Mouse (Mus musculus) midbrain, postnatal 0 days (tissue): ENCODE measurements around the gene Gm42417. TPM values are rescaled to one million over a fixed set of nuclear protein-coding genes. Genes with fewer than 3 reads are reported as not detected.
A peak's percentile ranks its signal among the peaks of the same experiment; 100 is the strongest.

Experiments used
- ATAC-seq: fragments of 200-750 bp; cut with Nextera tagmentation; 2 replicates; pipeline ENCODE4 v1.8.0; 2017; ENCODE audit warnings: moderate number of reproducible peaks, mild to moderate bottlenecking, moderate TSS enrichment, moderate library complexity; ENCODE audit not compliant: low FRiP score
- DNase-seq: peaks from one replicate; pipeline ENCODE4 v3.0.0-alpha.2; 2015; ENCODE audit warnings: low spot score
- H3K27ac ChIP-seq: fragments of 300-500 bp; sonication (generic); 2 replicates; pipeline ENCODE4 v1.5.1; 2014; ENCODE audit warnings: low read depth, mild to moderate bottlenecking, low read length, mixed read lengths
- H3K27me3 ChIP-seq: fragments of 300-500 bp; sonication (generic); 2 replicates; pipeline ENCODE4 v1.6.1; 2014; ENCODE audit warnings: low read length, control low read depth, mixed read lengths; ENCODE audit not compliant: insufficient read depth
- H3K36me3 ChIP-seq: fragments of 300-500 bp; sonication (generic); 2 replicates; pipeline ENCODE4 v1.6.1; 2014; ENCODE audit warnings: low read length, control low read depth, mixed read lengths; ENCODE audit not compliant: insufficient read depth
- H3K4me1 ChIP-seq: fragments of 300-500 bp; sonication (generic); 2 replicates; pipeline ENCODE4 v1.6.1; 2014; ENCODE audit warnings: mild to moderate bottlenecking, control low read depth, antibody characterized with exemption, low read length, mixed read lengths; ENCODE audit not compliant: insufficient read depth
- H3K4me2 ChIP-seq: fragments of 300-500 bp; sonication (generic); 2 replicates; pipeline ENCODE4 v1.6.1; 2014; ENCODE audit warnings: low read depth, mild to moderate bottlenecking, low read length, mixed read lengths; ENCODE audit not compliant: poor library complexity, severe bottlenecking
- H3K4me3 ChIP-seq: fragments of 300-500 bp; sonication (generic); 2 replicates; pipeline ENCODE4 v1.5.1; 2014; ENCODE audit warnings: low read depth, mild to moderate bottlenecking, low read length, moderate library complexity
- H3K9ac ChIP-seq: fragments of 300-500 bp; sonication (generic); replicated peaks from 2 replicates; pipeline ENCODE4 v1.6.1; 2014; ENCODE audit warnings: mild to moderate bottlenecking, low read length, moderate library complexity, mixed read lengths; ENCODE audit not compliant: poor library complexity, severe bottlenecking
- H3K9me3 ChIP-seq: fragments of 300-500 bp; sonication (generic); 2 replicates; pipeline ENCODE4 v1.6.1; 2016; ENCODE audit warnings: low read length, control low read depth
- CTCF ChIP-seq: IDR thresholded peaks from 2 replicates; pipeline ENCODE4 v1.5.1; 2016; ENCODE audit warnings: antibody characterized with exemption, mild to moderate bottlenecking
- WGBS: fragments of 180-500 bp; shearing (Covaris S2); extraction: QIAGEN DNeasy Blood & Tissue Kit; methylation state at CpG from one replicate; pipeline ENCODE4 v1.1.7; 2014; 5-methylcytosine and 5-hydroxymethylcytosine counted together
- polyA plus RNA-seq: library from polyadenylated mRNA; unstranded; fragments of >200 nt; fragmentation: Nextera tagmentation; extraction: Ambion mirVana; gene quantifications from 2 replicates; pipeline ENCODE4 v1.2.1, GENCODE M21; 2015
- total RNA-seq: library from RNA; depleted of rRNA; stranded (reverse); fragments of >200 nt; gene quantifications from 2 replicates; pipeline ENCODE4 v1.2.3, GENCODE M21; 2014

The Gm42417 gene
- total and polyA plus RNA-seq, 2 experiments from 2014 or later, result 0.42 TPM; not detected in 1

DNA sequence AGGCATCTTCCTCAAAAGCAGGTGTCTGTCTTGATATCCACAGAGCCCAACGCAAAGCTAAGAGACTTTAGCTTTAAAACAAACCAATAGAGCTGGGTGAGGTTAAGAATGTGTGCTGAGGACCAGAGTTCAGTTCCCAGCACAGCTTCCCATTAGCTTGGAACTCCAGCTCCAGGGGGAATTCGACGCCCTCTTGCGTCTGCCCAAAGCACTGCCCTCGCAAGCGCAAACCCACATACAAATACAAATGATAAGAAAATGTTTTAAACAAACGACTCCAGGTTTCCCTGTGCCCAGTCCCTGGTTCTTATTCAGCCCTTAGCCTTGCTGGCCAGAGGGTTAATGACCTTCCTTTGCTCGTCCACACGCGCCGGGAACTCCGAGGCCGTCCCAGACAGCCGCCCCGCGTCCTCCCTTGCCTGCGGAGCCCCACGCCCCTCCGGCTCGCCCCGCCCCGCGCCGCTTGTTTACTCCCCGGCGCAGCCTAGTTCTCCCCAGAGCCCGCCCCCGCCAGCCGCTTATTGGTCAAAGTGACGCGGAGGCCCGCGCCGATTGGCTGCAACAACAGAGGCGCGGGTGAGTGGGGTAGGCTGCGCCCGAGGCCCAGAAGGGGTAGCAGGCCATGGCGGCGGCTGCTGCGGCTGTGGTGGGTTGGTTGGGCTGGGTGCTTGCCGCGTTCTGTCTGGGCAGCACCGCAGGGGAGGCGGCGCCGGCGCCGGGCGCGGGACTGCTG is 27.8 kb downstream of the Gm42417 start, which contains the start of gene Cnnm3:
Cnnm3 (plus strand) TSS at position 579 of the 733 bp plus-strand sequence.
- DNase-seq, result peak; percentile 98
- H3K36me3 ChIP-seq, result peaks cover 8% of the 10 kb centered on the region; the same call in 1 of the 2 replicates
- H3K9me3 ChIP-seq, result no peaks in the 10 kb centered on the region
- peak; percentile 62 for TF ChIP-seq CTCF
- peak; percentile 97 for ATAC-seq
- H3K4me3 ChIP-seq, result peak within 1 kb of the TSS; percentile 91
- H3K27me3 ChIP-seq, result no peaks in the 10 kb centered on the region
- peak within 1 kb of the TSS; percentile 76 for H3K9ac ChIP-seq
- WGBS, result 1% methylated on average over 50 of the region's 51 CpGs
- peaks cover 15% of the 10 kb centered on the region for H3K4me1 ChIP-seq
- peak within 1 kb of the TSS; percentile 93 for H3K27ac ChIP-seq
- peak within 1 kb of the TSS; percentile 82 for H3K4me2 ChIP-seq

DNA sequence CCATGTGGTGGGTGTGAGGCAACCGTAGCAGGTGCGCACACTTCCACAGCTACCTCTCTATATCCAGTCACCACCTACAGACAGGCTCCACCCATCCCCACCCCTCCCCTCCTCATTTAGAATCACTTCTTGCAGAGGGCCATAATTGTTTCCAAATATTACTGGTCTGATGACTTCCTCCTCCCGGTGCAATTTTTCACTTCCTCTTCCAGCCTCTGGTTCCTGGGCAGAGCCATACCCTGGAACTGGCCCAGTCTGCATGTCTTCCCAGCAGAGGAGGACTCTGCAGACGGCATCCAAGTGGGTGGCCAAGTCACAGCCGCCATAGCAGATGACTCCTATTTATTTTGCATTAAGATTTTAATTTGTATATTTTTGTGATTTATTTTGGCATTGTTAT is 31.0 kb downstream of the Gm42417 start:
- no peak for TF ChIP-seq CTCF
- ATAC-seq, result no peak

DNA sequence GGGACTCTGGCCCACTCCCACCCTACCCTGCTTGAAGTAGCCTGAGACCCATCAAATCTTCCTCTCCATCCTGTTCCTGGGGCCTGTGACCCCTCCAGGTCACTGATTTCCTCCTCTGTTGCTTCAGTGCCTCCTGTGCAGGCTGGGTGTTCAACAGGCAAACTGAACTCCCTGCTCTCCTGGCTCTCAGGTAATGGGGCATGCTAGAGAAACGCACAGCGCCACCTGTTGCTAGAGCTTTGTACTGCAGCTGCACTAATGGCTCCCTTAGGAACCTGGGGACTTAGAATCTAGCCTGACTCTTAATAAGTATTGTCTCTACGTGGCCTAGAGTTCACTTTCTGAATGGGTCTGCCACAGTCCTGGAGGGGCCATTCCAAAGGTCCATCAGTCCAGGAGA is 38.0 kb downstream of the Gm42417 start:
- no peak overlapping the region for H3K4me2 ChIP-seq
- peak; percentile 59; the same call in 1 of the 2 replicates for ATAC-seq
- DNase-seq, result peak; percentile 81
- H3K4me3 ChIP-seq, result no peak overlapping the region
- H3K27me3 ChIP-seq, result no peaks in the 10 kb centered on the region
- H3K36me3 ChIP-seq, result peaks cover 30% of the 10 kb centered on the region
- no peak overlapping the region for H3K27ac ChIP-seq
- 4% methylated on average over 3 of the region's 3 CpGs for WGBS
- peak; percentile 92 for TF ChIP-seq CTCF
- no peaks in the 10 kb centered on the region for H3K9me3 ChIP-seq
- no peaks in the 10 kb centered on the region for H3K4me1 ChIP-seq
- no peak overlapping the region for H3K9ac ChIP-seq

More for the DNA sequence above, 31.0 kb downstream of the Gm42417 start:
- Histone ChIP-seq H3K4me1 (no peaks in the 10 kb centered on the region), H3K27ac (no peak overlapping the region), H3K36me3 (peaks cover 14% of the 10 kb centered on the region; the same call in 1 of the 2 replicates), H3K9ac (no peak overlapping the region), H3K27me3 (no peaks in the 10 kb centered on the region), H3K4me3 (no peak overlapping the region), H3K4me2 (no peak overlapping the region), H3K9me3 (no peaks in the 10 kb centered on the region)
- 87% methylated on average over 5 of the region's 5 CpGs for WGBS
- DNase-seq, result no peak

DNA sequence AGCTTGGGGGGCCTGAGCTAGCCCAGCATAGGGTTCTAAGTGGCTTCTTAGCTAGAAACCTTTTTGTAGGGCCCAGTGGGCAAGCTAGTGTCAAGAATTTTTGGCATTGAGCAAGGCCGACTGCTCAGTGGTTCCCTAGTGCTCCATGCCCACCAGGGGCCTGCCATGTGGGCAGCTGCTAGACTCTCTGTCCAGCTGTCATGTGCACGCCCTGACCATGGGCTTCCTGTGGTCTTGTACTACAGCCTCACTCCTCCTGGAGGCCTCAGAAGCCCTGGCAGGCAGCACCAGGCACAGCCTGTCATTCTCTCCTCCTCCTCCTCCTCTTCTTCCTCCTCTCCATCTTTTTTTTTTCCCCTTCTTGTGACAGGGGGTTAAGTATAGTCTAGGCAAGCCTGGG is 41.9 kb downstream of the Gm42417 start:
- H3K4me2 ChIP-seq, result no peak overlapping the region
- peaks cover 24% of the 10 kb centered on the region for H3K36me3 ChIP-seq
- no peak overlapping the region for H3K9ac ChIP-seq
- H3K27ac ChIP-seq, result no peak overlapping the region
- no peak for ATAC-seq
- no peaks in the 10 kb centered on the region for H3K4me1 ChIP-seq
- no peaks in the 10 kb centered on the region for H3K27me3 ChIP-seq
- H3K9me3 ChIP-seq, result no peaks in the 10 kb centered on the region
- no peak for TF ChIP-seq CTCF
- DNase-seq, result no peak
- 73% methylated on average over 2 of the region's 2 CpGs for WGBS
- H3K4me3 ChIP-seq, result no peak overlapping the region

- Histone ChIP-seq H3K9me3 (no peaks in the 10 kb centered on the region), H3K36me3 (peaks cover 24% of the 10 kb centered on the region), H3K27ac (no peak overlapping the region), H3K27me3 (no peaks in the 10 kb centered on the region), H3K9ac (no peak overlapping the region), H3K4me2 (no peak overlapping the region), H3K4me1 (no peaks in the 10 kb centered on the region), H3K4me3 (no peak overlapping the region)
- peak; percentile 71 for DNase-seq
- WGBS, result 62% methylated on average over 2 of the region's 2 CpGs
- ATAC-seq, result no peak
- peak; percentile 72 for TF ChIP-seq CTCF
Measured at GRCm38 (mm10) chr1:36496719-36497118, 42.5 kb downstream of the Gm42417 start.

DNA sequence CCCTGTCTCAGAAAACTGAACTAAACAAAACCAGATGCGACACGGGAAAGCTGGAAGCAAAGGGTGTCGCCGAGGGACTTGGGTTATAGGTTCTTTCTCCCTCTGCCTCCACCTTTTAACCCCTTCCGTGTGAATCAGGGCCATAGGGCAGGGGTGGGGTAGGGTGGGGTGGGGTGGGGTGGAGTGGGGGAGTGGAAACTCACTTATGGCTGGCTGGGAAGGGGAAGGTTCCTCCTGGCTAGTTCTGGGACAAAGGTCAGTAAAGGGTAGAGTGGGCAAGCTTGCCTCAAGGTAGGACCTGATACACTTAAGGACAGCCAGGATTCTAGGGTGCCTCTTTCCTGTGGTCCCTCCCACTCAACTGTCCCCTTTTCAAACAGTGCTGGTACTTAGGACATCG is 45.9 kb downstream of the Gm42417 start:
- Histone ChIP-seq H3K4me1 (no peaks in the 10 kb centered on the region), H3K4me2 (no peak overlapping the region), H3K27ac (no peak overlapping the region), H3K9me3 (no peaks in the 10 kb centered on the region), H3K9ac (no peak overlapping the region), H3K4me3 (no peak overlapping the region), H3K36me3 (peaks cover 2% of the 10 kb centered on the region), H3K27me3 (no peaks in the 10 kb centered on the region)
- no peak for DNase-seq
- TF ChIP-seq CTCF, result no peak
- ATAC-seq, result no peak
- 83% methylated on average over 6 of the region's 6 CpGs for WGBS
